Mouse (Mus musculus) heart, postnatal 36 days (tissue): ENCODE data around the gene Map3k7. TPM values are rescaled to one million over a fixed set of nuclear protein-coding genes. Genes with fewer than 3 reads are reported as not detected.
"Not testable (repeated sequence)": the region's sequence is repeated elsewhere in the genome, so short reads cannot be mapped to it uniquely, and the experiment has no call there.

ENCODE experiments used
- DNase-seq, 2 experiments: peaks; one replicate each; pipeline ENCODE4 v3.0.0; 2021 to 2022
- intact Hi-C: fragments of 180-260 bp; cut with DNase I; formaldehyde crosslinking; loops from one replicate; pipeline ENCODE4 v1.15.1; 2025
- total RNA-seq, 2 experiments: library from RNA; stranded (reverse); gene quantifications; 2 replicates each; pipeline ENCODE4 v1.2.3; 2021

Map3k7 gene
- total RNA-seq, 2 experiments from 2014 or later: 46.8 to 49.4 TPM

GRCm38 (mm10) chr4:31975260-31975950 is 11.5 kb downstream of the Map3k7 start:
- DNase-seq: no peak
- intact Hi-C loops: loop anchor here (10.0 kb wide), 2 partner anchors 269 to 1999 kb away; no protein-coding TSS in a partner anchor

GRCm38 (mm10) chr4:31981863-31982262 is 18.0 kb downstream of the Map3k7 start:
- intact Hi-C loops: no loop called here
- no peak for DNase-seq

GRCm38 (mm10) chr4:31993386-31993785 is 29.5 kb downstream of the Map3k7 start:
- no peak for DNase-seq
- intact Hi-C loops: no loop called here

- no peak for DNase-seq
- intact Hi-C loops: no loop called here
These were observed 30.0 kb downstream of the Map3k7 start for GRCm38 (mm10) chr4:31993865-31994264.

GRCm38 (mm10) chr4:32001498-32001897 is 37.6 kb downstream of the Map3k7 start:
- intact Hi-C loops: no loop called here
- DNase-seq: no peak

GRCm38 (mm10) chr4:32004773-32005591 is 41.1 kb downstream of the Map3k7 start:
- no peak for DNase-seq
- intact Hi-C loops: no loop called here

GRCm38 (mm10) chr4:32007174-32007573 is 43.3 kb downstream of the Map3k7 start:
- intact Hi-C loops: no loop called here
- DNase-seq: no peak

GRCm38 (mm10) chr4:32008095-32008494 is 44.2 kb downstream of the Map3k7 start:
- DNase-seq: no peak
- intact Hi-C loops: no loop called here

GRCm38 (mm10) chr4:32010808-32011207 is 46.9 kb downstream of the Map3k7 start:
- no peak for DNase-seq
- intact Hi-C loops: no loop called here

GRCm38 (mm10) chr4:32011218-32011973 is 47.5 kb downstream of the Map3k7 start:
- intact Hi-C loops: no loop called here
- no peak for DNase-seq

GRCm38 (mm10) chr4:32021131-32021530 is 57.2 kb downstream of the Map3k7 start:
- no peak for DNase-seq
- intact Hi-C loops: no loop called here

GRCm38 (mm10) chr4:32022321-32022720 is 58.4 kb downstream of the Map3k7 start:
- intact Hi-C loops: no loop called here

GRCm38 (mm10) chr4:32024170-32024569 is 60.3 kb downstream of the Map3k7 start:
- DNase-seq, intact Hi-C loops: not testable (repeated sequence)

More at GRCm38 (mm10) chr4:32022321-32022720, 58.4 kb downstream of the Map3k7 start:
- DNase-seq: no peak

- DNase-seq: no peak
- intact Hi-C loops: no loop called here
These were observed 61.2 kb downstream of the Map3k7 start for GRCm38 (mm10) chr4:32025105-32025504.

GRCm38 (mm10) chr4:32027094-32027493 is 63.2 kb downstream of the Map3k7 start:
- intact Hi-C loops: no loop called here

GRCm38 (mm10) chr4:32037267-32037666 is 73.4 kb downstream of the Map3k7 start:
- DNase-seq: no peak
- intact Hi-C loops: no loop called here

More at GRCm38 (mm10) chr4:32027094-32027493, 63.2 kb downstream of the Map3k7 start:
- no peak for DNase-seq

- no peak for DNase-seq
- intact Hi-C loops: no loop called here
These were observed 78.0 kb downstream of the Map3k7 start for GRCm38 (mm10) chr4:32041741-32042452.

- intact Hi-C loops: no loop called here
- no peak for DNase-seq
These were observed 81.3 kb downstream of the Map3k7 start for GRCm38 (mm10) chr4:32045234-32045633.

- intact Hi-C loops: no loop called here
- no peak for DNase-seq
These were observed 85.9 kb downstream of the Map3k7 start for GRCm38 (mm10) chr4:32049824-32050223.

- intact Hi-C loops: no loop called here
- no peak for DNase-seq
These were observed 89.3 kb downstream of the Map3k7 start for GRCm38 (mm10) chr4:32053171-32053570.
